Mouse (Mus musculus) kidney, embryonic 14.5 days (tissue): ENCODE measurements around the gene Rnh1. TPM values are rescaled to one million over a fixed set of nuclear protein-coding genes. Genes with fewer than 3 reads are reported as not detected.

Experiments
- ATAC-seq: fragments of 200-750 bp; cut with Nextera tagmentation; 2 replicates; pipeline ENCODE4 v1.8.0; 2017; ENCODE audit warnings: moderate number of reproducible peaks, mild to moderate bottlenecking, moderate TSS enrichment, moderate library complexity; ENCODE audit not compliant: low FRiP score, low TSS enrichment
- H3K27ac ChIP-seq: fragments of 300-500 bp; sonication (generic); 2 replicates; pipeline ENCODE4 v1.5.1; 2014; ENCODE audit warnings: low read depth, mild to moderate bottlenecking, low read length, moderate library complexity, mixed read lengths
- H3K27me3 ChIP-seq: fragments of 300-500 bp; sonication (generic); 2 replicates; pipeline ENCODE4 v1.6.1; 2014; ENCODE audit warnings: mild to moderate bottlenecking, low read length; ENCODE audit not compliant: control insufficient read depth, insufficient read depth
- H3K36me3 ChIP-seq: fragments of 300-500 bp; sonication (generic); 2 replicates; pipeline ENCODE4 v1.6.1; 2014; ENCODE audit warnings: low read length, mixed read lengths; ENCODE audit not compliant: control insufficient read depth, insufficient read depth
- H3K4me1 ChIP-seq: fragments of 300-500 bp; sonication (generic); 2 replicates; pipeline ENCODE4 v1.6.1; 2014; ENCODE audit warnings: low read length, mixed read lengths; ENCODE audit not compliant: control insufficient read depth, insufficient read depth
- H3K4me2 ChIP-seq: fragments of 300-500 bp; sonication (generic); replicated peaks from 2 replicates; pipeline ENCODE4 v1.6.1; 2014; ENCODE audit warnings: low read depth, mild to moderate bottlenecking, low read length
- H3K4me3 ChIP-seq: fragments of 300-500 bp; sonication (generic); 2 replicates; pipeline ENCODE4 v1.5.1; 2014; ENCODE audit warnings: mild to moderate bottlenecking, low read length
- H3K9ac ChIP-seq: fragments of 300-500 bp; sonication (generic); 2 replicates; pipeline ENCODE4 v1.6.1; 2014; ENCODE audit warnings: low read depth, mild to moderate bottlenecking, low read length, moderate library complexity
- H3K9me3 ChIP-seq: fragments of 300-500 bp; sonication (generic); 2 replicates; pipeline ENCODE4 v1.6.1; 2016; ENCODE audit warnings: low read length; ENCODE audit not compliant: control insufficient read depth
- WGBS: fragments of 180-500 bp; shearing (Covaris S2); extraction: QIAGEN DNeasy Blood & Tissue Kit; methylation state at CpG from one replicate; pipeline ENCODE4 v1.1.7; 2014; 5-methylcytosine and 5-hydroxymethylcytosine counted together
- polyA plus RNA-seq: library from polyadenylated mRNA; unstranded; fragments of >200 nt; fragmentation: Nextera tagmentation; extraction: Ambion mirVana; gene quantifications from 2 replicates; pipeline ENCODE4 v1.2.1, GENCODE M21; 2014

The Rnh1 gene
- polyA plus RNA-seq, 1 experiment from 2014 or later, result 122 TPM

- H3K9me3 ChIP-seq, result no peaks in the 10 kb centered on the region
Observed at GRCm38 (mm10) chr7:141131904-141132755, 40.5 kb downstream of the Rnh1 start.

GRCm38 (mm10) chr7:141131024-141131820 lies 41.4 kb downstream of the Rnh1 start:
- Histone ChIP-seq H3K9me3 (no peaks in the 10 kb centered on the region), H3K27ac (no peak overlapping the region), H3K4me2 (peak overlapping the region; percentile 59), H3K27me3 (no peaks in the 10 kb centered on the region), H3K9ac (peak overlapping the region; percentile 94), H3K4me3 (peak overlapping the region; percentile 94), H3K36me3 (peaks cover 12% of the 10 kb centered on the region), H3K4me1 (peaks cover 10% of the 10 kb centered on the region; the same call in 1 of the 2 replicates)
- peak; percentile 99 for ATAC-seq
- WGBS, result under 1% methylated on average over 59 of the region's 59 CpGs

More at GRCm38 (mm10) chr7:141131904-141132755, 40.5 kb downstream of the Rnh1 start:
- Histone ChIP-seq H3K4me2 (peak overlapping the region; percentile 59), H3K4me1 (peaks cover 10% of the 10 kb centered on the region; the same call in 1 of the 2 replicates), H3K27ac (no peak overlapping the region), H3K9ac (peak overlapping the region; percentile 94), H3K4me3 (peak overlapping the region; percentile 94), H3K27me3 (no peaks in the 10 kb centered on the region), H3K36me3 (peaks cover 21% of the 10 kb centered on the region)
- ATAC-seq, result no peak
- WGBS, result 53% methylated on average over 12 of the region's 12 CpGs

- peak overlapping the region; percentile 58 for H3K4me2 ChIP-seq
- 0 out of 2 replicates have a peak, but pooled peaks cover 3% of the 10 kb centered on the region for H3K4me1 ChIP-seq
- peak overlapping the region; percentile 86 for H3K27ac ChIP-seq
- no peaks in the 10 kb centered on the region for H3K27me3 ChIP-seq
- H3K9me3 ChIP-seq, result no peaks in the 10 kb centered on the region
- peak; percentile 53; the same call in 1 of the 2 replicates for ATAC-seq
- H3K36me3 ChIP-seq, result no peaks in the 10 kb centered on the region
- under 1% methylated on average over 15 of the region's 15 CpGs for WGBS
- peak overlapping the region; percentile 67 for H3K9ac ChIP-seq
- H3K4me3 ChIP-seq, result peak overlapping the region; percentile 55
Observed at GRCm38 (mm10) chr7:141123517-141123856, 49.2 kb downstream of the Rnh1 start.

GRCm38 (mm10) chr7:141122689-141123516 lies 49.8 kb downstream of the Rnh1 start:
- Histone ChIP-seq H3K27me3 (no peaks in the 10 kb centered on the region), H3K36me3 (no peaks in the 10 kb centered on the region), H3K9ac (peak overlapping the region; percentile 67), H3K4me2 (peak overlapping the region; percentile 58), H3K4me3 (peak overlapping the region; percentile 55), H3K9me3 (no peaks in the 10 kb centered on the region), H3K4me1 (0 out of 2 replicates have a peak, but pooled peaks cover 3% of the 10 kb centered on the region), H3K27ac (peak overlapping the region; percentile 86)
- WGBS, result 3% methylated on average over 29 of the region's 29 CpGs
- ATAC-seq, result peak; percentile 99

- no peak for ATAC-seq
- Histone ChIP-seq H3K4me2 (peak within 1 kb of the TSS; percentile 58), H3K27me3 (no peaks in the 10 kb centered on the region), H3K4me3 (peak within 1 kb of the TSS; percentile 55), H3K36me3 (no peaks in the 10 kb centered on the region), H3K9ac (peak within 1 kb of the TSS; percentile 67), H3K4me1 (0 out of 2 replicates have a peak, but pooled peaks cover 3% of the 10 kb centered on the region), H3K9me3 (no peaks in the 10 kb centered on the region), H3K27ac (peak within 1 kb of the TSS; percentile 86)
- WGBS, result 42% methylated on average over 14 of the region's 14 CpGs
Observed at GRCm38 (mm10) chr7:141122245-141122644, 50.4 kb downstream of the Rnh1 start, which contains the start of gene Ptdss2. Gene Ptdss2 (plus strand): TSS chr7:141122382.

GRCm38 (mm10) chr7:141121051-141121531 lies 51.6 kb downstream of the Rnh1 start:
- H3K9me3 ChIP-seq, result no peaks in the 10 kb centered on the region
- 0 out of 2 replicates have a peak, but pooled peaks cover 3% of the 10 kb centered on the region for H3K4me1 ChIP-seq
- no peak overlapping the region for H3K9ac ChIP-seq
- no peaks in the 10 kb centered on the region for H3K27me3 ChIP-seq
- H3K4me2 ChIP-seq, result no peak overlapping the region
- H3K4me3 ChIP-seq, result no peak overlapping the region
- H3K36me3 ChIP-seq, result no peaks in the 10 kb centered on the region
- H3K27ac ChIP-seq, result no peak overlapping the region
- ATAC-seq, result no peak
- WGBS, result 82% methylated on average over 5 of the region's 5 CpGs

- Histone ChIP-seq H3K4me1 (0 out of 2 replicates have a peak, but pooled peaks cover 3% of the 10 kb centered on the region), H3K4me3 (no peak overlapping the region), H3K9me3 (no peaks in the 10 kb centered on the region), H3K27ac (no peak overlapping the region), H3K9ac (no peak overlapping the region), H3K36me3 (no peaks in the 10 kb centered on the region), H3K4me2 (no peak overlapping the region), H3K27me3 (no peaks in the 10 kb centered on the region)
- ATAC-seq, result no peak
- 90% methylated on average over 3 of the region's 3 CpGs for WGBS
Observed at GRCm38 (mm10) chr7:141120605-141121004, 52.1 kb downstream of the Rnh1 start.

GRCm38 (mm10) chr7:141119487-141119886 lies 53.2 kb downstream of the Rnh1 start:
- Histone ChIP-seq H3K4me2 (no peak overlapping the region), H3K4me1 (0 out of 2 replicates have a peak, but pooled peaks cover 3% of the 10 kb centered on the region), H3K9ac (no peak overlapping the region), H3K9me3 (no peaks in the 10 kb centered on the region), H3K27ac (no peak overlapping the region), H3K4me3 (no peak overlapping the region), H3K36me3 (no peaks in the 10 kb centered on the region), H3K27me3 (no peaks in the 10 kb centered on the region)
- ATAC-seq, result no peak
- WGBS, result 75% methylated on average over 3 of the region's 3 CpGs
